Mouse (Mus musculus) CH12.LX (cell line): ENCODE measurements at regions not wholly inside any gene's neighbourhood (a gene's known extent, or its start where the extent isn't known, plus 50 kb on each side); places are given as distances from the start of the nearest gene placed in this dataset.

Source experiments
- DNase-seq: peaks from one replicate; pipeline ENCODE4 v3.0.0-alpha.2; 2013; ENCODE audit errors: extremely low read depth
- H3K27ac ChIP-seq: 2 replicates; pipeline ENCODE4 v1.5.1; 2012; ENCODE audit warnings: low read depth, mild to moderate bottlenecking, control low read depth, moderate library complexity; ENCODE audit not compliant: insufficient read depth
- H3K27me3 ChIP-seq: replicated peaks from 2 replicates; pipeline ENCODE3; 2012; ENCODE audit warnings: inconsistent platforms
- H3K36me3 ChIP-seq, 2 experiments: replicated peaks in 1 of 2; 2 replicates each; pipeline versions ENCODE3 to v1.6.1; 2012; ENCODE audit warnings: inconsistent platforms in 1 of 2, low read length in 1 of 2, mild to moderate bottlenecking in 1 of 2, mixed read lengths in 1 of 2, moderate library complexity in 1 of 2; ENCODE audit not compliant: control insufficient read depth in 1 of 2, insufficient read depth in 1 of 2
- H3K4me1 ChIP-seq, 2 experiments: 2 replicates each; pipeline ENCODE4 v1.6.1; 2012; ENCODE audit warnings: inconsistent platforms in 1 of 2, moderate library complexity in 1 of 2; ENCODE audit not compliant: insufficient read depth in 2 of 2, control insufficient read depth in 1 of 2
- H3K4me2 ChIP-seq: 2 replicates; pipeline ENCODE4 v1.6.1; 2012; ENCODE audit warnings: low read depth, mild to moderate bottlenecking, control low read depth; ENCODE audit not compliant: poor library complexity, insufficient read depth, severe bottlenecking
- H3K4me3 ChIP-seq, 3 experiments: fragments of 150-350 bp in 1 of 3; sonication (generic) in 1 of 3; replicated peaks in 1 of 3; 2 replicates each; pipeline versions ENCODE3 to v1.5.1; 2011 to 2012; ENCODE audit warnings: low read depth in 2 of 3, low read length in 2 of 3, mild to moderate bottlenecking in 2 of 3, moderate library complexity in 2 of 3, control low read depth in 1 of 3, improper control_type of control experiment in 1 of 3, inconsistent platforms in 1 of 3, mixed read lengths in 1 of 3; ENCODE audit not compliant: poor library complexity in 1 of 3
- H3K79me2 ChIP-seq: replicated peaks from 2 replicates; pipeline ENCODE4 v1.6.1; 2012; ENCODE audit warnings: mild to moderate bottlenecking, moderate library complexity; ENCODE audit not compliant: control insufficient read depth, poor library complexity, insufficient read depth, severe bottlenecking; ENCODE audit errors: extremely low read depth
- H3K9ac ChIP-seq: 2 replicates; pipeline ENCODE4 v1.6.1; 2012; ENCODE audit warnings: low read depth, mild to moderate bottlenecking, control low read depth, moderate library complexity; ENCODE audit not compliant: insufficient read depth
- H3K9me3 ChIP-seq: replicated peaks from 2 replicates; pipeline ENCODE3; 2012; ENCODE audit warnings: low read length, inconsistent platforms, mixed read lengths
- CHD2 ChIP-seq: IDR thresholded peaks from 2 replicates; pipeline ENCODE4 v1.6.1; 2011; ENCODE audit warnings: low read length, improper control_type of control experiment
- ELF1 ChIP-seq: IDR thresholded peaks from 2 replicates; pipeline ENCODE4 v1.6.1; 2014; ENCODE audit warnings: low read depth, mild to moderate bottlenecking, inconsistent platforms, low read length, improper control_type of control experiment
- EP300 ChIP-seq: IDR thresholded peaks from 2 replicates; pipeline ENCODE4 v1.6.1; 2011; ENCODE audit warnings: low read length, improper control_type of control experiment
- JUND ChIP-seq: conservative IDR thresholded peaks from 2 replicates; pipeline ENCODE4 v1.6.1; 2011; ENCODE audit warnings: low read depth, low read length, improper control_type of control experiment
- MAX ChIP-seq: IDR thresholded peaks from 2 replicates; pipeline ENCODE4 v1.6.1; 2011; ENCODE audit warnings: low read length, improper control_type of control experiment
- MEF2A ChIP-seq: IDR thresholded peaks from 2 replicates; pipeline ENCODE4 v1.6.1; 2014; ENCODE audit warnings: low read depth, mild to moderate bottlenecking, inconsistent platforms, low read length, improper control_type of control experiment, borderline replicate concordance
- MXI1 ChIP-seq: IDR thresholded peaks from 2 replicates; pipeline ENCODE4 v1.6.1; 2011; ENCODE audit warnings: mild to moderate bottlenecking, low read depth, low read length, improper control_type of control experiment
- POLR2AphosphoS2 ChIP-seq: IDR thresholded peaks from 2 replicates; pipeline ENCODE4 v1.6.1; 2011; ENCODE audit warnings: low read depth, low read length, improper control_type of control experiment
- RCOR1 ChIP-seq: conservative IDR thresholded peaks from 2 replicates; pipeline ENCODE4 v1.6.1; 2012; ENCODE audit warnings: low read depth, mild to moderate bottlenecking, inconsistent platforms, low read length, improper control_type of control experiment
- SMC3 ChIP-seq: IDR thresholded peaks from 2 replicates; pipeline ENCODE4 v1.6.1; 2011; ENCODE audit warnings: low read depth, low read length, improper control_type of control experiment
- TBP ChIP-seq: conservative IDR thresholded peaks from 2 replicates; pipeline ENCODE4 v1.6.1; 2011; ENCODE audit warnings: low read depth, low read length, improper control_type of control experiment
- UBTF ChIP-seq: IDR thresholded peaks from 2 replicates; pipeline ENCODE4 v1.6.1; 2012; ENCODE audit warnings: low read depth, mild to moderate bottlenecking, inconsistent platforms, low read length, improper control_type of control experiment, moderate library complexity
- USF2 ChIP-seq: conservative IDR thresholded peaks from 2 replicates; pipeline ENCODE4 v1.6.1; 2011; ENCODE audit warnings: low read depth, low read length, improper control_type of control experiment
- ZC3H11A ChIP-seq: IDR thresholded peaks from 2 replicates; pipeline ENCODE4 v1.6.1; 2012; ENCODE audit warnings: low read depth, mild to moderate bottlenecking, inconsistent platforms, low read length, improper control_type of control experiment
- ZKSCAN1 ChIP-seq: IDR thresholded peaks from 2 replicates; pipeline ENCODE4 v1.6.1; 2012; ENCODE audit warnings: low read depth, inconsistent platforms, low read length, improper control_type of control experiment, borderline replicate concordance
- ZNF384 ChIP-seq: IDR thresholded peaks from 2 replicates; pipeline ENCODE4 v1.6.1; 2012; ENCODE audit warnings: low read depth, low read length, improper control_type of control experiment, inconsistent platforms
- dilution Hi-C: fragments of 300-500 bp; cut with MboI; formaldehyde crosslinking; loops from 2 replicates; pipeline ENCODE4 v1.14.3; 2020; ENCODE audit warnings: low sequenced_read_pairs; ENCODE audit not compliant: extremely low pct_unique_long_range_greater_than_20kb, extremely low pct_ligation_motif_present
- in situ Hi-C: fragments of 300-500 bp; cut with MboI; formaldehyde crosslinking; loops from 3 replicates; pipeline ENCODE4 v1.14.3; 2019; ENCODE audit warnings: low sequenced_read_pairs, low pct_ligation_motif_present, low pct_unique_long_range_greater_than_20kb, mixed read lengths

- no peak for TF ChIP-seq ELF1
- TF ChIP-seq ZKSCAN1 = no peak
- TF ChIP-seq EP300 = no peak
- no peak for TF ChIP-seq ZNF384
- TF ChIP-seq USF2 = no peak
- TF ChIP-seq CHD2 = no peak
- TF ChIP-seq RCOR1 = no peak
- no peak for TF ChIP-seq ZC3H11A
- TF ChIP-seq MXI1 = no peak
- no peak for TF ChIP-seq UBTF
- no peak for TF ChIP-seq TBP
- TF ChIP-seq POLR2AphosphoS2 = no peak
- TF ChIP-seq MEF2A = no peak
- no peak for TF ChIP-seq MAX
- in situ Hi-C loops = no loop called here
- Histone ChIP-seq H3K4me3 (no peak overlapping the region), H3K4me2 (no peak overlapping the region), H3K36me3 (no peaks in the 10 kb centered on the region), H3K27me3 (no peaks in the 10 kb centered on the region), H3K9me3 (no peaks in the 10 kb centered on the region), H3K79me2 (no peaks in the 10 kb centered on the region), H3K4me1 (no peaks in the 10 kb centered on the region), H3K9ac (no peak overlapping the region), H3K27ac (no peak overlapping the region)
- dilution Hi-C loops = no loop called here
- no peak for DNase-seq
Measured at GRCm38 (mm10) chr2:48082120-48082799, 731.6 kb upstream of the Acvr2a start.

- Histone ChIP-seq H3K4me3 (no peak overlapping the region), H3K36me3 (no peaks in the 10 kb centered on the region), H3K4me1 (no peaks in the 10 kb centered on the region), H3K79me2 (no peaks in the 10 kb centered on the region), H3K9me3 (peaks cover 2% of the 10 kb centered on the region), H3K27ac (no peak overlapping the region), H3K4me2 (no peak overlapping the region), H3K9ac (no peak overlapping the region), H3K27me3 (no peaks in the 10 kb centered on the region)
- dilution Hi-C loops = no loop called here
- TF ChIP-seq MXI1 (no peak), MEF2A (no peak), ZKSCAN1 (no peak), SMC3 (no peak), POLR2AphosphoS2 (no peak), EP300 (no peak), JUND (no peak)
- in situ Hi-C loops = no loop called here
- DNase-seq = no peak
Measured at GRCm38 (mm10) chr2:48098287-48098686, 715.6 kb upstream of the Acvr2a start.
